Mouse (Mus musculus): ENCODE data around the gene Slc4a4. TPM values are rescaled to one million over a fixed set of nuclear protein-coding genes. Genes with fewer than 3 reads are reported as not detected.

Slc4a4 gene
- total RNA-seq, 2 experiments from 2014 or later, result 11.3 to 11.7 TPM

- DNase-seq, result no peak
These were observed 30.6 kb downstream of the Slc4a4 start for GRCm38 (mm10) chr5:88917221-88917620.

DNA sequence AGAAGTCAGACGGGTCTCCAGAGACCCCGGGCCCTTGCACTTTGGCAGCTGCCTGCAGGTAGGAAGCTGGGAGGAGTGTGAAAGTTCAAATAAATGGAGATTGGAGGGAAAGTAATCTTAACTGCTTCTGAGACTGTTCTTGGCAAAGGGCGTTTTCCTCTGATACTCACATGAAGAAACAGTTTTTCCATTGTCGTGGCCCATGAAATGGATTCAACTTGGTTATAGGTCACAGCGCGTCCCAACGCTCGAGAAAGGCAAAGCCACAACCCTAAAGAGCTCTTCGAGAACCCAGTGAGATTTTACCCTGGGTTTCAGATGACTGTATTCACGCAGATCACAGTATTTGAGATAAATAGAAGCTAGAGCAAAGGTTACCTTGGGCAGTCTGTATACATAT, 31.0 kb downstream of the Slc4a4 start:
- DNase-seq, result no peak

GRCm38 (mm10) chr5:88918538-88918937, 31.9 kb downstream of the Slc4a4 start:
- no peak for DNase-seq

DNA sequence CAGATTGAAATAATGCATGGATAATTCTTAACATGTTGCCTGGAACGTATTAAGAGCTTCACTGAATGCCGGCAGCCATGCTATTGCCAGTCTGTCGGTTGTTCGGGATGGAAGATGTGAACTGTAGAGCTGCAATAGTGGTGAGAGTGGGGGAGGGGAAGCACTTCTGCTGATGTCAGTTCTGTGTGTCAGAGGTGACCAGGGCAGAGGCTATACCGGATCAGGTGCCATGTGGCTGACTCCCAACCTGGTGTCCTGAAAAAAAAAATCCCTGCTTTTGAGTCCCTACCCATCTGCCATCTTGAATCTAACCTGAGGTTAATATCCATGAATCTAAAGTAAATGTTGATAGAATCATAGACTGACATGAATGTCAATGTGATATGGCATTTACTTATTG, 39.0 kb downstream of the Slc4a4 start:
- DNase-seq, result no peak

- no peak for DNase-seq
These were observed 41.7 kb downstream of the Slc4a4 start for GRCm38 (mm10) chr5:88928201-88928916.

GRCm38 (mm10) chr5:88929392-88930094, 42.9 kb downstream of the Slc4a4 start:
- DNase-seq, result peak; percentile 88

GRCm38 (mm10) chr5:88930129-88930528, 43.5 kb downstream of the Slc4a4 start:
- no peak for DNase-seq

DNA sequence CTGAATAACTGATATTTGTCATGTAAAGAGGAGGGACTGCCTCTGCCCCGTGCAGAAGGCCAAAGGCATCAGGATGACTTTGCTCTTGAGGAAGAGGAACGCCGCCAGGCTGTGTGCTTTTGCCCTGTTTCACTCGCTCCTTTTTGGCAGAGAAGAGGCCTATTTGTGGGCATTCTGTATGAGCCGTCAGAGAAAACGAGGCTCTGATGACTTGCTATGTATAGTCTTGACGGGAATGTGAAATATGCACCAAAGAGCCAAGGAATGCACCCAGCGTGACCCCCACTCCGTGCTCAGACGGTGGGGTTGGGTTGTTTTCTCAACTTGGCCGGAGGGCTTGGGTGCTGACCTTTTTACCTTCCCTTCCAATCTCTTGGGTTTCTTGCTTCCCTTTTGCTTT, 44.0 kb downstream of the Slc4a4 start:
- no peak for DNase-seq

DNA sequence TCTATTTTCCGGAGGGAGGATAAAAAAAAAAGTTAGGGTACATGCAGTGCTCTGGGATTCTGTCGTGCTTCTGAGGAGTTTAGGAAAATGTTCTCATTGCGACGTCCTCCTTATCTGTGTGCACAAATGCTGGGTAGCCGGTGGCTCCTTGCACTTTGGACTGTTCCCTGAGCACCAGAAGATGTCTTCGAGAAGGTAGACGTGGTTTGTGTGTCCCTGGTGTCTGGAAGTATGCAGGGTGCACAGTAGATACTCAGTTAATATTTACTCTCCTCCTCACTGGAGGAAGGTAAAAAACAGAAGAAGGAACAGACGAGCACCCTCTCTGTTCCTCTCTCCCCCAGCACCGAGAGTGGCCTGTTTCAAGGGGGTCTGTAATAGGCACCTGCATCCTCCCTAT, 44.6 kb downstream of the Slc4a4 start:
- no peak for DNase-seq

DNA sequence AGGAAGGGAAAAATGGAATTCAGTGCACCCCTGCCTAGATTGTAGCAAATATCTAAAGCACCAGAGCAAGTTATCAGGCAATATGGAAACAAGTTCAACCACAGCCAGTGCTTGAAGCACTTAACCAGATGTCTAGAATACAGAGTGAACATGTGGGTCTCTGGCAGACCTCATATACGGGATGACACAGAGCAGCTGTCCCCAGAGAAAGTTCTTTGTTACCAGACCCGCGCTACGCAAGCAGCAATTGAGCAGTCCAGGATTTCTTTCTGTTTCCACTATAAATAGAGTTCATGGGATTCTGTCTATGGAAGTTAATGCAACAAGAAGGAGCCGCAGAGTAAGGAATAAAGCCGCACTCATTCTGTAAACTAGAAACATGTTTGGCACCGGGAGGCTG, 46.8 kb downstream of the Slc4a4 start:
- no peak for DNase-seq

- no peak for DNase-seq
These were observed 47.3 kb downstream of the Slc4a4 start for GRCm38 (mm10) chr5:88933946-88934345.

- no peak for DNase-seq
These were observed 51.6 kb downstream of the Slc4a4 start for GRCm38 (mm10) chr5:88938208-88938607.

GRCm38 (mm10) chr5:88939151-88939550, 52.5 kb downstream of the Slc4a4 start:
- DNase-seq, result no peak

DNA sequence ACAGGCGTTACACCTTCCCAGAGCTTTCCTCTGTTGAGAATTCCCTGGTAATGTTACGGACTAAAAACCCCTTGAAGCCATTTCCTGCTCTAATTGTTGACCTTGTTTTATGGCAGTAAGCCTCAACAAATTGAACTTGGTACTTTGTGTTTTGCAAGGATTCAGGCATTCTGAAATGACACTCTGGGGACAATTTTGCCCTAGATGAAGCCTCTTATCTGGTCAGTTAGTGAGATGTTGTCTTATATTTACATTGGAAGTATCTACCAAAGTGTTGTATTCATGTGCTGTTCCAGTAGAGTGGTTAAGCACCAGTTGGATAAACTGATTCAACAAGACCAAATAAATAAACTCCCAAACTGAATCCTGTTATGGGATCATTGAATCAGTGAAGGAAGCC, 53.2 kb downstream of the Slc4a4 start:
- DNase-seq, result no peak

GRCm38 (mm10) chr5:88941905-88942304, 55.3 kb downstream of the Slc4a4 start:
- DNase-seq, result no peak

DNA sequence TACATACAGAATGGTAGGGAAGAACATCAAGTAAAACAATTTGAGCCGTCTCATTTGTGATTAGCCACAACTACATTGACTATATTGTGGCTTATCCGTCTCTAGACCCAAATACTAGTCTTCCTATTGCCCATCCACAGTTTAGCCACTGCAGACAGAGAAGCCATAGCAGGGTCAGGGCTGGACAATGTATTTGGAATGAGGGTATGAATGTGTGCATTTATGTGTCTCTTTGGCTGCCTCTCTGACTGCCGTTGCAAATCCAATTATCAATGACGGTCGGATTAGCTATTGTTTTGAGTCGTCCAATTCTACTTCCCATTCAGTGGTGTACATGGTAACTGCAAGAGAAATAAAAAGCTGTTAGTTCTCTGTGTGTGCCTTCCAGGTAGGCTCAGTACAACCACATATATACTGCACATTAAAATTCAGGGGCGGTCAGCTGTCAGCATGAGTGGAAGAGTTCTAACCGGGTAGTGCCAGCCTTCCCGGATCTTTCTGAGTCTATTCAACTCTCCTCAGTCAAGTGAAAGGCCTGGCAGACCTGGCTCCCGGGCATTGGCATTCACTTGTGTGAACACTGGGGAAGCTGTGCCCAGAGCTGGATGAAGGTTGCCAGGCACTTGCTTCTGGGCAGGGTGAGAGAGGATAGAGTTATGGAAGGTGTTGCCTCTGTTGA, 59.2 kb downstream of the Slc4a4 start:
- peak; percentile 57 for DNase-seq

DNA sequence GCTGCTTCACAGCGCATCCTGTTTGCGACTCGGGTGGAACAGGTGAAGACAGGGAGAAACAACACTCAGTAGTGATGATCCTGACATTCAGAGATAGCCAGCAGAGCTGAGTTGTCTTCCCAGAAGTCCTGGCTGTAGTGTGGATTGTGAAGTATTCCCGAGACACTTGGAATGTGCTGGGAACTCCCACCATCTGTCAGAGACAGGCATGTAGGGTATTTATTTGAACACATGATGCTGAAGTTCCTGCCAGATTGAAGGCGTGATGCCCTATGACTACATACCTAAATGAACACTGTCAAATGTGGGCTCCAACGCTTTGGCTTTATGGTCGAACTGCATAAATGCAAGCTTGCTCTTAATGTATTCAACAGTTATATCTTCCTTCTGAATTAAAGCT, 63.7 kb downstream of the Slc4a4 start:
- DNase-seq, result no peak

- no peak for DNase-seq
These were observed 66.3 kb downstream of the Slc4a4 start for GRCm38 (mm10) chr5:88952757-88953577.

GRCm38 (mm10) chr5:88957735-88958134, 71.1 kb downstream of the Slc4a4 start:
- no peak for DNase-seq

DNA sequence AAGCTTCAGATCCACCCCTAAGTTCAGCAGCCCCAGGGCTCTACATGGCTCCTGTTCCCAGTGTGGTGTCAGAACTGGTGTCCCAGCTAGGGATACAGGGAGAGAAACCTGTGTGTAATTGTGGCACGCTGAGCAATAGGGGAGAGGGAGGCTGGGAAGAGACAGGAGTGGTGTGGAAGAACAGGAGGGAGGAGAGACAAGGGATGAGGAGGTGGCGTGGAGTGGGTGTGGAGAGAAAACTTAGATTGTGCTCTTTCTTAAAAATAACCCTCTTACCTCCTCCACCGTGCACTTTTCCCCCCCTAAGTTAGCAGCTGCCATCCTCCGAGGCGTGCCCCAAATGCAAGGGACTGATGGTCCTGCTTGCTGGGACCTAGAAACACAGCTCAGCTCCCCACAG, 72.3 kb downstream of the Slc4a4 start:
- no peak for DNase-seq

DNA sequence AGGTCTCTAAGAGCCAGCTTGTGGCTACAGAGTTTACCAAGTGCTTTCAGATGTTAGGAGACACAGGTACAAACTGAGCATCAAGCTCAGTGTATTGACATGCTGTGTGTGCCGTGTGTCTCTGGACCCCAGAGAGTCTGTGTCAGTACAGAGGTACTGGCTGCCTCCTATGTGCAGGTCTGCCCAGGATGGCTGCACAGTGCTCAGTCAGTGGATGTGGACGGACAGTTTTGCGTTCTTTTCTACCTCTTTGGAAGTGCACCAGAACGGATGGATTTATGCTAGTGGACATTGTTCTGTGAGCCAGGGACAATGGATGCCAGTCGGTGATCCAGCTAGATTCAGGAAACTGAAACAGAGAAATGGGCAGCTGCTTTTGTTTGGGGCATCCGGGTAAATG, 72.8 kb downstream of the Slc4a4 start:
- DNase-seq, result no peak

DNA sequence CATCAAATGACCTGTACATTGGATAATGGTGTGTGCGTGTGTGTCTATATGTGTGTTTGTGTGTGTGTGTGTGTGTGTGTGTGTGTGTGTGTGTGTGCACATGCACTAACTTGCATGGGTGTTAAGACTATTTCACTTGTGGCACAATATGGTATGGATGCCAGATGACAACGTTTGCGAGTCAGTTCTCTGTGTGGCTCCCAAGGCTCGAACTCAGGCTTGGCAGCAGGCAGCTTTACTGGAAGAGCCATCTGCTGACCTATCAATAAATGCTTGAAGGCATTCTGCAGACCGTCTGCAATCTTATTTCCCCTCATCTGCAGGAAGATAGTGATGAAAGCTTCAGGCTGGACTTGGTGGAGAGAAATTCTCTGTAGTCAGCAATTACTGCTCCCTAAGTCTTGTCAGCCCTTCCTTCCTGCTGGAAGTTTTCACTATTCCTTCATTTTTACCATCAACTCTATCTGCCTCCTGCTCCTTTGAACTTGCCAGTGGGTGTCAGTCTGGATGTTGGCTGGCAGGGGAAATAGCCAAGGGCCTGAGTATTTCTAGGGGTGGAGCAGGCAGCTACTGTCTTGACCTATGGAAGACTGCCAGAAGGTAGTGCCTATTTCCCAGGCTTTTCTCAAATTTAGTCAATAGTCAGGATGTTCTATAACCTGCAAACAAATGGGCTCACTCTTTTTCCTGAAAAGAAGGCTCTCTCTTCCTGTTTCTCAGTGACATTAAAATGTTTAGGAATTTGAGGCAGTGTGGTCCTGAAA, 73.9 kb downstream of the Slc4a4 start:
- DNase-seq, result no peak

Measured in gastrocnemius, postnatal 10 days (tissue).